Mouse (Mus musculus): ENCODE measurements around the gene Cdyl.
"Not testable (repeated sequence)": the region's sequence is repeated elsewhere in the genome, so short reads cannot be mapped to it uniquely, and the experiment has no call there.

Gene Cdyl

DNA sequence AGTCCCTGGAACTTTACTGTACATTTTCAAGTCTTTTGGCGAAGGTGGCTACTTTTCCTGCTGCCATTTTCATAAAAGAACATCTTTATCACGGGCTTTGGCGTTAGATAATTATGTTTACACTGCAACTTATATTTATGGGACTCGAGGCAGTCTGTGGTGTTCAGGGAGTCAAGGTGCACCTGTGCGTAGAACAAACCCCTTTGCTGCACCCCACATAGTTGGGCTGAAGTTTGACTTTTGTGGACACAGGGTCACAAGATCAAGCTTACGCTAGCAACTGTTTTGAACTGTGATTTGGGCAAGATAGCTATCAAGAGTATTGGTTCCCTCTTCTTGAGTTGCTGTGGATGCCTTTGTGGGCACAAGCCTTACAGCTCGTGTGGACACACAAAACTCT lies 140.6 kb downstream of the Cdyl start:
- DNase-seq (ENCODE audit: low spot score in 2 of 2), result no peak

DNA sequence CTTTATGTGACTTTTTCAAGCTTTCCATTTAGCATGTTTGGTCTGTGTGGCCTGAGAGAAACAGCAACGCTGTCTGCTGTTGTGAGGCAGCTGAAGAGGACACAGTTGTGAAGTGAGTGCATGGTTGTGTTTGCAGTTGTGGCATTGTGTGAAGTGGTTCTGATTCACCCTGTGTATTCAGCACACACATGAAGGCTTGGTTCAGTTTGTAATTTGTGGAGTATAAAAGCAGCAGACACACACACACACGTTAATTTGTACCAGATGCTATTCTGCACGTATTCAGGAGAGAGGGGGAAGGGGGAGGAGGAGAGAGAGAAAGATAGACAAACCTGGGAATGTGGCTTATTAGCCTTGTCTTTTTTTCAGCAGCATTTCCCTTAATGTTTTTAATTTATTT lies 146.1 kb downstream of the Cdyl start:
- no peak for DNase-seq (ENCODE audit: low spot score in 2 of 2)

DNA sequence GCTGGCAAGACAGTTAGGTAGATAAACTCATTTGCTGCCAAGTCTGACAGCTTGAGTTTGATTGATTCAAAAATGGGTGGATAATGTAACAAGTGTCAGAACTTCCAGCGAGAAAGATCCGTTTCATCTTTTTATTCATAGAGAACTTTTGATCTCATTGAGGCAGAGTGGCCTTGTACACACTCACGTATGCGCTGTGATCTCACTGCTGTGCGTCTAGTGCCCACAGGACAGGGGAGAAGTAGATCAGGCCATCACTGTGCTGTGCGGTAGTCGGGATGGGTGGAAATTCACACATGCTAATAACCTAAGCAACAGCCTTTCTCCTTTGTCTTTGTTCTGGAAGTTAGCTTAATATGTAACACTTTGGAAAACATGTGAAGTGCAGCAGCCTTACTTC lies 146.5 kb downstream of the Cdyl start:
- no peak for DNase-seq (ENCODE audit: low spot score in 2 of 2)

DNA sequence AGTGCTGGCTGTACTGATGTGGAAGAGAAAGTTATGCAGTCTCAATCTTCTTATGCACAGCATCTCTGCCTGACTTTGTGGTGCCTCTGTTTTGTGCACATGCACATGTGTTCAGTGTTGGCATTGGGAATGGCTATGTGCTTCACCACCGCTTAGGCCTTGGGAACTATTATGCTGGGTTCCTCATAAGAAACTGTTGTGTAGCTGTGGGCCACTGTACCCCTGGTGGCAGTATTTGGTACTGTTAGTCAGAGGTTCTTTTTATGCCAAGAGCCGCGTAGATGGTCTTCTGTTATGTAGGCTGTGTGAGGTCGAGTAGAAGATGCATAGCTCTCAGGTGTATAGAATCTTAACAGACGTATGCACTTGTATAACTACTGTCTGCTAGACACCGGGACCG lies 147.4 kb downstream of the Cdyl start:
- no peak for DNase-seq (ENCODE audit: low spot score in 2 of 2)

DNA sequence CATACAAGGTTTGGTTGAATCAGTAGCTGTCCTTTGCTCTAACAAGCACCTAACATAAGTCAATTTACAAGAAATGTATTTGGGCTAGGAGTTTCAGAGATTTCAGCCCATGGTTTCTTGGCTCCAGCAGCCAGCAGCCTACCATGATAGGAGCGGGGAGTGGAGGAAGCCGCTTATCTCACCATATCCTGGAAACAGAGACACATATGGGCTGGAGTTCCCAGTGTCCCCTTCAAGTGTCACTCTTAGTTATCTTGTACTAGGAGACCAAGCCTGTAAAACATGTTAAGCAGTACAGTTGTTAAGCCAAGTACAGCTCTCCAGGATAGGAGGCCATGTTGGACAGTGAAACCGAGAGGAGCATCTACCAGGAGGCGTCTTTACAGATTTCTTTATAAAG lies 147.9 kb downstream of the Cdyl start:
- DNase-seq (ENCODE audit: low spot score in 2 of 2), result no peak

DNA sequence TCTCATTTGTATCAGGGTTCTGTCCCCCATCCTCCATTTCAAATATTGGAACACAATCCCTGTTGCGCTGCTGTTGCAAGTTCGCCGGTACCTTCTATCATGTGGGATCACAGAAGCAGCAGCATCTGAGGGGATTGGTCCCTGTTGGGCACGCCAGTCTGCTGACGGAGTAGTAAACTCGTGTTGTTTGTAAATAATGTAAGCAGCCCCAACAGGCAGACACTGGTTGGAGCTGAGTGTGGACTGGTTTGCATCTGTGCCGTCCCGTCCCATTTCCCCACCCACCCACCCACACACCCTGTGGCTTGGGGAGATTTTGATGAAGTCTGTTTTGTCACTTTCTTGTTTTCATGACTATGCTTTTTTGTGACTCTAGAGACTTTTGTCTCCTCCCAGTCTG lies 148.3 kb downstream of the Cdyl start:
- DNase-seq (ENCODE audit: low spot score in 2 of 2), result no peak

DNA sequence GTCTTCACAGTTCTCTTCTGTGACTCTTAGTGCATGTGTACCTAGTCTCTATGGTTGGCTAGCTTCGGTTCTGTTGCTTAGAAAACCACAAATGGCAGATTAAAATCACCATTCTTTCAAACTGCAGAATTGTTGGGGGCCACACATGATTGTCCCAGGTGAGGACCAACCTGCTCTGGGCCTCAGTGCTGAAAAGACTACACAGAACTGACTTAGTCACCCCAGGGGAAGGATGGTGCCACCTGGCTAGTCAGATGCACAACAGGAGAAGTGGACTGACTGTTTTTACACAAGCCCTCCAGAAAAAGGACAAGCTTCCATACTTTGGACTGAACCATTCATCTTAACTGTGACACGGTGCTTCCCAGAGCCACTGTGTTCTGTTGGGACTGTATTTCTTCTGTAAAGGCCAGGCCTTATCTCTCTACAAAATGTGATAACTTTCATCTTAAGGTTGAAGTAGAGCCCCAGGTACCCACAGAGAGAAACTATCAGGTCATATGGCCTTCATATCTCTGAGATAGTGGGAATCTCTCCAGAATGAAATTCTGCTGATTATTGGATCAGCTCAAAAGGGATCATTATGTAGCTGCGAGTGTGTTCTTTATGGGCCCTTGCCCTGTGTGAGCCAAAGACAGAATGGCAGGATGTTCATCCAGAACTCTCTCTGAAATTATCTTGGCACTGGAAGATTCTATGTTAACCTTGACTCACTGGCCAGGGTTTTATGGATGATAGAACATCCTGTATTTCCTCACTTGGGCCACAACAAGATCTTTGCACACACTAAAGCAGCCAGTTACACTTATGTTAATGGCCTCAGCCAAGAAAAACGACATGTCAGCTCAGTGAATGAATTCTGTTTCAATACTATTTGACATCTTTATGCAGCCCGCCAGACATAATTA lies 149.9 kb downstream of the Cdyl start:
- no peak for DNase-seq (ENCODE audit: low spot score in 2 of 2)

DNA sequence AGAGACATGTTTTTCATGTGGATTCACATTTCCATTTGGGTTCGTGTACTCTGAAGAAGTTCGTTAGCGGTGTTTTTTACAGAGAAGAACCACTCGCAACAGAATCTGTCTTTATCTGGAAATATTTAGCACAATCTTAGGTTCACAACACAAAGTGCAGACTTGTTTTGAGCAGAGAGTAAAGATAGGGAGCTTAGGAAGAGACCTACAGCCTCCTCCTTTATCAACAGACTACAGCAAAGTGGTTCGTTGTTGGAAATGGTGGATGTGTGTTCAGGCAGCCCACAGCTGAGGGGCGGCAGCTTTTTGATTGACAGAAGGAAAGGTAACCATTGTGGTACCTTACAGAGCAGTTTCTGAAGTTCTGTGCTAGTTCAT lies 150.5 kb downstream of the Cdyl start:
- no peak for DNase-seq (ENCODE audit: low spot score in 2 of 2)

DNA sequence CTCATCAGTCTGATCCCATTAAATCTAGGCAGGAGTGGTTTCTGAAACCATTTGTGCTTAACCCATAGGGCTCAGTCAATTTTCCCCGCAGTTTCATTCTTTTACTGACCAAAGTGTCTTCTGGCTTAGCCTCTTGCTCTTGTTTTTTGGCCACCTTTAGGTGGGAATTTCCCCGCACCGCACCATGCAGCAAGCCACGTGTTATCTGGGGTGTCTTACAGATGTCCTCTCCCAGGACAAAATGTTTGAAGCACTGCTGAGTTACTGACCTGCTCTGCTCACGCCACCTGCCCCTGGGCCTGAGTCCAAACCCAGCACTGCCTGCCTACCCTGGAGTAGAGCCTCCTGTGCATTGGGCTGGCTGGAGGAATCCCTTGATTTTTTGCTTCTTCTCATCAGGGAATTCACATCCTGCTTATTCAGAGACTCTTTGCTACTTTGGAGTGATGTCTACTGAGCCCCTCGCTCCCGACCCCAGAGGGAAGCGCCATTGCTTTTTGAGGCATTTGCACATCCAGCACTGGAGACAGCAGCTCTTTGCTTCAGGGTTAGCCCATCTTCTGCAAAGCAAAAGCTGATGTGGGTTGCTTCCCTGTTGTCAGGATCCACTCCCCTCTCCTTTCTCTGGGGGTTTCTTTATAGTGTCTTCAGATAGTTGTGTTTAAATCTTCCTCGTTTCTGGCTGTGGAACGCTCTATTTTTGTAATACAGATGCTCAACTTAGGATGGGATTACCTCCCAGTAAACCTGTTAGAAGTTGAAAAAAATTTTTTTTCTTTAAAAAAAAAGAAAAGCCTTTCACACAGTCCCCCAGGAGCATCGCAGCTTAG lies 151.9 kb downstream of the Cdyl start:
- DNase-seq (ENCODE audit: low spot score in 2 of 2), result no peak

DNA sequence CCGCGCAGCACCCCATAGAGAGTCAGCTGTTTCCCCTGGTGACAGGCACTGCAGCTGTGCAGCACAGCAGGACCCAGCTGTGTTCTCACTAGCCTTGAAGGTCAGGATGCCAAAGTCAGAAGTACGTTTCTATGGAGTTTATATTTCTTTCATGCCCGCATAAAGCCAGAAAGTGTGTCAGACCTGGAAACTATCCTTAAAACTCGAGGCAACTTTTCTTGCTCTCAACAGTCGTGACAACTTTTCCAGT lies 152.5 kb downstream of the Cdyl start:
- DNase-seq (ENCODE audit: low spot score in 2 of 2), result no peak

DNA sequence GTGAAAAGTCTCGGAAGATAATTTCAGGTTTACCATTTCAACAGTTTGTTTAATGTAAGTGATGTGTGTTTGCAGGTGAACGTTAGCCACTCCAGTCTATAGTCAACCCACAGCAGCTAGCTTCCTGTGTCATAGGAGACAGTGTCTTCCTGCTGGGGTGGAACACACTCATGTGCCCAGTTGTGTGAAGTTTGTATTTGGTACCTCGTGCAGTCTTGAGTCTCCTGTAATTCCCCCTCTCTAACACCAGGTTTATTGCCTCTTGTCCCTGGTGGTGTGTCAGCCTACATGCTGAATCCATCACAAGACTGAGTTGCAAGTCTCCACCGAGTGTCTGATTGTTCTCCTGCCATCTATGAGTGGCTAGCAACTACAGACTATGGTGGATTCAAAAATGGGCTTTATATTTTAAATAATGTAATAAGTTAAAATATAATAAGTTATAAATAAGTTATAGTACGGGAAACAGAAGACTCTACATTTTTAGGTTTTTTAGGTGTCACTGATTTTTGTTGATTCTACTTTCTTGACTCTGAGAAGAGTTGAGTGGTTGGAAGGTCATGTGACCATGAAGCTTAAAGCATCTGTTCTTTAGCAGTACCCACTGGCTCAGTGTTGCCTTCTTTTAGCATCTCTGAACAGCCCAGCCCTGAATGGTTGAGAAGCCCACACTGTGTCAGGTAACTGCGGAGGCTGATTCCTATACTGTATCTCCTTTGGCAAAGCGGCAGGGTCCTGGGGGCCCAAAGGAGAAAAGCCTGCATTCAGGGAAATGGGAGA lies 153.9 kb downstream of the Cdyl start:
- DNase-seq (ENCODE audit: low spot score in 2 of 2), result no peak

DNA sequence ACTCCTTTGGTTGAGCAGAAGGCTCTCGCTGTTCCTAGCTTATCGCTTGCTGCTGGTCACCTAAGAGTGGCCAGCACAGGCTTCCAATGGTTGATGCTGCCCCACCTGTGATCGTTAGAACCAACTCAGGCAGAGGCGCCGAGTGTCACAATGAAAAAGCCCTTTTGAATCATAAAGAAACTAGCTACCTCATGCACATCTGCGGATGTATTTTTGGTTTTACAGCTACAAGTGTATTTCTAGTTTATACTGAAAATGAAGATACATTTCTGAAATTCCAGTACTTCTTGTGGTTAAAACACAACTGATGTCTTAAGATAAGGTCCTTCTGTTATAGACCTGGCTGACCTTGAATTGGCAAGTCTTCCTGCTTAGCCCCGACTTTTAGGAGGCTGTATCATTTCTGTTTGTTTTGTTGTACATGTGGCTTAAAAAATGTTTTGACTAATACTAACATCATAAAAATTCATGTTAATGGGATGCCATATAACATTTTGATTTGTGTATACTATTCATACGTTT lies 155.6 kb downstream of the Cdyl start:
- no peak for DNase-seq (ENCODE audit: low spot score in 2 of 2)

DNA sequence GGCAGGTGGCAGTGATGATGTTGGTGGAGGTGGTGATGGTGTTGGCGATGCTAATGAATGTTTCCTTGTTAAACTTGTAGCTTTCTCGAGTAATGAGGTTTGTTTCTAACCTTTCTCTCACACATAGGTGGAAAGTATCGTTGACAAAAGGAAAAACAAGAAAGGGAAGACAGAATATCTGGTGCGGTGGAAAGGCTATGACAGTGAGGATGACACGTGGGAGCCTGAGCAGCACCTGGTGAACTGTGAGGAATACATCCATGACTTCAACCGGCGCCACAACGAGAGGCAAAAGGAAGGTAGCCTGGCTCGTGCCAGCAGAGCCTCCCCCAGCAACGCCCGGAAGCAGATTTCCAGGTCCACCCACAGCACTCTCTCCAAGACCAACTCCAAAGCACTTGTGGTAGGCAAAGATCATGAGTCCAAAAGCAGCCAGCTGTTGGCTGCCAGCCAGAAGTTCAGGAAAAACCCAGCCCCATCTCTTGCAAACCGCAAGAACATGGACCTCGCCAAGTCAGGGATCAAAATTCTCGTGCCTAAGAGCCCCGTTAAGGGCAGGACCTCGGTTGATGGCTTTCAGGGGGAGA lies 156.2 kb downstream of the Cdyl start:
- DNase-seq (ENCODE audit: low spot score in 2 of 2), result no peak

DNA sequence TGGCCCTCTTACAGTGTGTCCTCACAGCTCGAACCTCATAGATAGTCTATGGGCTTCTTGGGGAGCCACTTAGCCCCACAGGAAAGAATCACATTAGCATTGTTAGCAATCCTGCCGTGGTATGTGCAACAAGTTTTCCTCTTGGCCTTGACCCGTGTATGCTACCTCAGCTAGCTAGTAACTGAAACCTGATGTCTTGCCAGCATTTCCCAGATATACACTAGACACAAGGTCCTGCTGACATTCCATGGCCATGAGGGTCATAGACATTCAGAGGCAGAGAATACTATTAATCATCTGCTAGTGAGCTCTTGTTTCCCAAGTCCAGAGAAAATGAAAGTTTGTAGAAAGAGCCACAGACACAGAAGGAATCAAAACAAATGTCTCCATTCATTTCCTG lies 158.0 kb downstream of the Cdyl start:
- DNase-seq (ENCODE audit: low spot score in 2 of 2), result no peak

DNA sequence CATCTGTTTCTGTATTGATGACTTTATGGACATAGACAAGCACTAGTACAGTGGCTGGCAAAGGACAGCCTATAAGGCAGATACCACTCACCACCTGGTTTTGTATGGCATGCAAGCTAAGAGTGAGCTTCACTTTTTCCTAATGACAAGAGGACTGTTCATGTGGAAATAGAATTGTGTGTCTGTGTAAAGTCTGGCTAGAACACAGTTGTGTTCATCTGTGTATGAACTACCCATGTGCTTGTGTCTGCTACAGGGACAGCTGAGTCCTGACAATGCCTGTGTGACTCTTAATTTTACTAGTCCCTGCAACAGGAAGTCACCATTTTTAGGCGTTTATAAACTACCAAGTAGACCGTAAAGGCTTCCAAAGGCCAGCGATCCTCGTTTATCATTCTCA lies 158.4 kb downstream of the Cdyl start:
- no peak for DNase-seq (ENCODE audit: low spot score in 2 of 2)

DNA sequence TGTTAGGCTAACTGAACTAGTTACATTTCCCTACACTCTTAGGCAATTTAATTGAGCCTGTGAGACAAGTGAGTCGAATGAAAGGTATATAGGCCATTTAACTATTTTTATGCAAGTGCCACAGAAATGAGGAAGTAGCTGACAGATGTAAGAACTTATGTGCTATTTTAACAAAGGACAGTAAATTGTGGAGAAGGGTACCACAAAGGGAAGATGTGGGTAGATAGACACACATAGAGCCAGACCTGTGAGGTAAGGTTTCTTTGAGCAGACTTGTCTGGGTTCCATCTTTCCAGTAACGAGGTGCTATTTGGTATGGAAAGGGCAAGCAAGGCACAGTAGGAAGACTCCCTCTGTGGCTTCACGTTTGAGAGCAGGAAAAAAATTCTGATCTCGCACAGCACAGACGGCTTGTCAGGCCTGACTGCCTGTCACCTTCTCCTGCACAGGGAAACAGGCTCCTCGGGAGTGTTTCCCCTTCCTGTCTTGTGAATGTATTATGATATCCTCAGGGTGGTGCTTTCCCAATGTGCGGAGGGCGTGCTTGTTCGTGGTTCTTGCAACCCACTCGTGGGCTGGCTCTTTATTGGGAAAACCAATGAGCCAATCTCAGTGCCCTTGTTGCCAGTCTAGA lies 162.3 kb downstream of the Cdyl start:
- DNase-seq (ENCODE audit: low spot score in 2 of 2), result no peak

DNA sequence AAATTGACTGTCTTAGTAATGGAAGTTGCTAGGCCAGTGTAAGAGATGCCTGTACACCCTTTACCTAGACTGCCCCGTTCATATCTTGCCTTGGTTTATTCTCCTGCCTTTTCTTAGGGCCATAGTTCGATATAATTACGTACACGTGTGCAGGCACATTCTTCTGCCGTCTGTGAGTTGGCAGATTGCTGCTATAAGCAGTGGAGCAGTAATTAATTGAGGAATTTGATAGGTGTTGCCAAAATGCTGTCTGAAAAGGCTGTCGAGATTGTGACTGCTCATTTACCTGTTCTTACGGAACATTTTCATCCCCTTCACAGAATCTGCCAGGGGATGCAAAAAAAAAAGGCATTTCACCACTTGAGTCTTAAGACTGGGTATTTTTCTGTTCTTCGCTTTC lies 163.2 kb downstream of the Cdyl start:
- no peak for DNase-seq (ENCODE audit: low spot score in 2 of 2)

DNA sequence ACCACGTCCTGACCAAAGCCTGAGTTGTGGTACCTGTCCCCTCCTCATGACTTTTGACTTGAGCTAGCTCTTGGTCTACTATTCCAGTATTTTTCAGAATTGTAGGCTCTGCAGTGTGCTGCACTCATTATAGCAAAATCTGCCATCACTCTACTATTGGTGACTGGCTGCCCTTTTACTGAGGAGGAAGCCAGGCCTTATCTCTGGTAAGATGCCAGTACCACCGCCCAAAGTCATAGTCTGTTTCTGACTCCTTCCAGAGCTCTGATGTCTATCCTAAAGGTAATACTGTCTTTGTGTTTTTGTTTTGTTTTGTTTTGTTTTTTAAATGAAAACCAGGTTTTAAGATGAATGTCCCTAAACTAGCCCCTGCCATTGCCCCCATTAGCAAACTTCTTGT lies 166.0 kb downstream of the Cdyl start:
- DNase-seq (ENCODE audit: low spot score in 2 of 2), result no peak

DNA sequence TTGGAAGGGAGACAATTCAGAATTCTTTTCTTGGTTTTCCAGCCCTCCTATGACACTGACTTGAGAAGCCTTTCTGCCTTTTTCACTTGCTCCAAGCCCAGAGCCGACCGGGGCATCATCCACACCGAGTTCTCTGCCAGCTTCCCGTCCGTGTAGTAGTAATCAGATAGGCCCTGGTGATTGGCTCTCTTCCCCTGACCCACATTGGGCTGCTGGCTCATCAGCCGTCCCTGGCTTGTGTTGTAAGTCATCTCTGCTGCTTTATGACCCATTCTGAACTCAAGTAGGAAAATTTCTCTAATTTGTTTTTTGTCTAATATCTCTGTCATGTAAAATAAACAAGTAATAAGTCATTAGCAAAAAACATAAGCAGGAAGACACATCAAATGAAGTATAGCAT lies 173.0 kb downstream of the Cdyl start:
- no peak for DNase-seq (ENCODE audit: low spot score in 2 of 2)

DNA sequence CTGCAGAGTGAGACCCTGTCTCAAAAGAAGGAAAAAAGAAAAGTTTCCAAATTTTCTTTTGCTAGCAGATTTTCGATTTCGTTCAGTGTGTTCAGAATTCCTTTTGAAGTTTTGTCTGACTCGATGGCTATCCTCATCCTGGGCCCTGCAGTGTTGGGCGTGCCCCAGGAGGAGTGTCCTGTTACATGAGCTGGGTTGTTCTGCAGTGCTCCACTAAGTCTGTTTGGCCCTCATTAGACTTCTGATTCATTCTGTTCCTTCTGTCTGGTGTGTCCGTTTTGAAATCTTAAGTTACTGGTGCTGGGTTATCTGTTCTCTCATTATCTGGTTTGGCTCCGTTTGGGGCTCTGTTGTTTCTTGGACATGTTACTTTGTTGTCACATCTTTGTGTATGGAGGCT lies 174.3 kb downstream of the Cdyl start:
- DNase-seq (ENCODE audit: low spot score in 2 of 2), result no peak

DNA sequence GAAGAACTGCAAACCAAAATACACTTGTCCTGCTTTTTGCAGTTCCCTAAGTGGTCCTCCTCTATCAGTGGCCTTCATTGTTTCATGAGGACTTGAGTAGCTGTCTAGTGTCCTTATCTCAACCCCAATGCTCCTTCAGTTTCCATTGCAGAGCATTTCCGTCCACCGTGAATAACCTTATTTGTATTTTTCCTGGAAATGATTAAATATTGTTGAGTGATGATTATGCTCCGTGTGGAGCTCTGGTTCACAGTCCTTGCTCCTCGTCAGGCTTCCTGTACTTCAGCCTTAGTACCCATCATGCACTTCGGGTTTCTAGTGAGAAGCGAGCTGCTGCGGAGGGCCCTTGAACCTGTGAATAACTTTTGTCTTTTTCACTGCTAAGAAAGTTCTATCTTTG lies 176.0 kb downstream of the Cdyl start:
- no peak for DNase-seq (ENCODE audit: low spot score in 2 of 2)

DNA sequence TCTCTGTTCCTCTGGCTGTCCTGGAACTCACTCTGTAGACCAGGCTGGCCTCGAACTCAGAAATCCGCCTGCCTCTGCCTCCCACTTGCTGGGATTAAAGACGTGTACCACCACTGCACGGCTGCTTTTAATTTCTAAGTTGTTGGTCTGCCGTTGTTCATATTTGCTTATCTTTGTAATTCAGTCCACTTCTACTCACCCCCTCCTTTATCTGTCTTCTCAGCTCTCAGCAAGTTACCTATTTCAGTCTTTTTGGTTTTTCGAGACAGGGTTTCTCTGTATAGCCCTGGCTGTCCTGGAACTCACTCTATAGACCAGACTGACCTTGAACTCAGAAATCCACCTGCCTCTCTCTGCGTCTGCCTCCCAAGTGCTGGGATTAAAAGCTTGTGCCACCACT lies 176.9 kb downstream of the Cdyl start:
- DNase-seq (ENCODE audit: low spot score in 2 of 2), result not testable (repeated sequence)
